Mouse (Mus musculus) intestine, embryonic 15.5 days (tissue): Measurements from ENCODE around the gene Ctdsp2. TPM values are rescaled to one million over a fixed set of nuclear protein-coding genes. Genes with fewer than 3 reads are reported as not detected.

Source experiments
- ATAC-seq: fragments of 200-750 bp; cut with Nextera tagmentation; 2 replicates; pipeline ENCODE4 v1.8.0; 2017; ENCODE audit warnings: moderate TSS enrichment, moderate library complexity
- H3K27ac ChIP-seq: fragments of 300-500 bp; sonication (generic); 2 replicates; pipeline ENCODE4 v1.5.1; 2015; ENCODE audit warnings: mild to moderate bottlenecking, inconsistent platforms
- H3K27me3 ChIP-seq: fragments of 300-500 bp; sonication (generic); replicated peaks from 2 replicates; pipeline ENCODE4 v1.6.1; 2015; ENCODE audit warnings: inconsistent platforms
- H3K36me3 ChIP-seq: fragments of 300-500 bp; sonication (generic); 2 replicates; pipeline ENCODE4 v1.6.1; 2015; ENCODE audit warnings: inconsistent platforms
- H3K4me1 ChIP-seq: fragments of 300-500 bp; sonication (generic); replicated peaks from 2 replicates; pipeline ENCODE4 v1.6.1; 2015; ENCODE audit warnings: inconsistent platforms
- H3K4me2 ChIP-seq: fragments of 300-500 bp; sonication (generic); replicated peaks from 2 replicates; pipeline ENCODE4 v1.6.1; 2015; ENCODE audit warnings: mild to moderate bottlenecking, inconsistent platforms
- H3K4me3 ChIP-seq: fragments of 300-500 bp; sonication (generic); replicated peaks from 2 replicates; pipeline ENCODE4 v1.5.1; 2015; ENCODE audit warnings: inconsistent platforms
- H3K9ac ChIP-seq: fragments of 300-500 bp; sonication (generic); 2 replicates; pipeline ENCODE4 v1.6.1; 2015; ENCODE audit warnings: inconsistent platforms
- H3K9me3 ChIP-seq: fragments of 300-500 bp; sonication (generic); 2 replicates; pipeline ENCODE4 v1.6.1; 2016; ENCODE audit warnings: inconsistent platforms
- WGBS: fragments of 180-500 bp; shearing (Covaris S2); methylation state at CpG from one replicate; pipeline ENCODE4 v1.1.7; 2015; 5-methylcytosine and 5-hydroxymethylcytosine counted together
- polyA plus RNA-seq: library from polyadenylated mRNA; unstranded; fragments of >200 nt; fragmentation: Nextera tagmentation; extraction: Ambion mirVana; gene quantifications from 2 replicates; pipeline ENCODE4 v1.2.1, GENCODE M21; 2015

The Ctdsp2 gene
- polyA plus RNA-seq, 1 experiment from 2014 or later = 53.6 TPM

DNA sequence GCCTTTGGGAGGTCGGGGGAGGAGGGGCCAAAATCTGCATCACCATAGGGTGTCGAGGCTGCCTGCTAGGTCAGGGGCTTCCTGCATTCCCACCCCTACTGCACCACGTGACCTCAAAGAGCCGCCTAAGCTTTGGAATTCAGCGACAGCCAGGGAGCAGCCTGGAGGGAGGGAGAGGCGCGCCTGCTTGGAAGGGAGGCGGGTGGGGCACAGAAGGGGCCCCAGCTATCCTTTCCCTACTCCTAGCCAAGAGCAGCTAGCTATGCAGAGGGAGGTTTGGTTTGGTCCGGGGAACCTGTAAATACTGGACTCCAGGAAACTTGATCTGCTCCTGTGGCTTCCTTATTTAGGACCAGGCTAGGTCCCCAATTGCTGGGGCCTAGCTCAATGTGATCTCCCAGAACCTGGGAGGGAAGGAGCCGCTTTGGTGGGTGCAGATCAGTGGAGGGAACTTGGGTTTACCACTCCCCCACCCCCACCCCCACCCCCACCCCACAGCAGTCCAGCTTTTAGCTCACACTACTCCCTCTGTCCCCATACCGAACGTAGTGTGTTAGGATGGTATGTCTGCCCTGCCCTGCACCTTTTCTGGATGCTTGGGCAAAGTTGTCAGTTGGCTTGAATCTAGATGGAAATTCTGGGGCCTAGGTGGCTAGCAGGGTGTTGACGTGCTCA is 6.3 kb upstream of the Ctdsp2 start:
- peak; percentile 90 for ATAC-seq
- H3K4me1 ChIP-seq = peaks cover 39% of the 10 kb centered on the region
- H3K4me2 ChIP-seq = peak overlapping the region; percentile 44
- H3K27ac ChIP-seq = peak overlapping the region; percentile 88
- no peak overlapping the region for H3K9ac ChIP-seq
- H3K27me3 ChIP-seq = no peaks in the 10 kb centered on the region
- 8% methylated on average over 13 of the region's 13 CpGs for WGBS
- H3K4me3 ChIP-seq = peak overlapping the region; percentile 3; the same call in 1 of the 2 replicates
- H3K36me3 ChIP-seq = no peaks in the 10 kb centered on the region
- no peaks in the 10 kb centered on the region for H3K9me3 ChIP-seq

GRCm38 (mm10) chr10:126972988-126973387 is 5.5 kb upstream of the Ctdsp2 start:
- Histone ChIP-seq H3K27ac (peak overlapping the region; percentile 88), H3K36me3 (no peaks in the 10 kb centered on the region), H3K4me3 (no peak overlapping the region), H3K27me3 (no peaks in the 10 kb centered on the region), H3K9me3 (no peaks in the 10 kb centered on the region), H3K4me2 (peak overlapping the region; percentile 44; the same call in 1 of the 2 replicates), H3K9ac (no peak overlapping the region), H3K4me1 (peaks cover 44% of the 10 kb centered on the region)
- WGBS = 22% methylated on average over 7 of the region's 7 CpGs
- ATAC-seq = peak; percentile 35

DNA sequence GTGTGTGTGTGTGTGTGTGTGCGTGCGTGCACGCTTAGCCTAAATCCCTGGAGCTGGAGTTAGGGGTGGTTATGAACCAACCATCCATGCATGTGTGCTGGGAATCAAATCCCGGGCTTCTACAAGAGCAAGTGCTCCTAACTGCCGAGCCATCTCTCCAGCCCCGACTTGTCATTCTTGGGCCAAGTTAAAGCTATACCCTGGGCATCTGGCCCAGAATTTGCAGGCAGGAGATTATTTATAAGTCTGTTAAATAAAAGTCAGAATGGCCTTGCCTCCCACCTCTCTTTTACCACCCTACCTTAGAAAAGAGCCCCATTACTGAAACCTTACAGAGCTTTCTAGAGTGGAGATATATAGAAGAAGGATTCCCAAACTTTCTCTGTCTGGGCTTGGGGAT is 2.8 kb upstream of the Ctdsp2 start:
- no peak overlapping the region for H3K4me3 ChIP-seq
- peaks cover 48% of the 10 kb centered on the region for H3K4me1 ChIP-seq
- no peaks in the 10 kb centered on the region for H3K9me3 ChIP-seq
- no peaks in the 10 kb centered on the region for H3K36me3 ChIP-seq
- no peaks in the 10 kb centered on the region for H3K27me3 ChIP-seq
- no peak overlapping the region; the same call in 1 of the 2 replicates for H3K27ac ChIP-seq
- H3K9ac ChIP-seq = no peak overlapping the region; the same call in 1 of the 2 replicates
- 84% methylated on average over 6 of the region's 6 CpGs for WGBS
- ATAC-seq = no peak
- H3K4me2 ChIP-seq = no peak overlapping the region

GRCm38 (mm10) chr10:126977076-126977475 is 1.4 kb upstream of the Ctdsp2 start:
- Histone ChIP-seq H3K27ac (0 out of 2 replicates have a peak overlapping the region, but pooled peaks have one; percentile 13), H3K4me2 (peak overlapping the region; percentile 15; the same call in 1 of the 2 replicates), H3K4me3 (no peak overlapping the region)

GRCm38 (mm10) chr10:126979121-126979635 is 661 bp downstream of the Ctdsp2 start:
- Histone ChIP-seq H3K27me3 (no peaks in the 10 kb centered on the region), H3K36me3 (no peaks in the 10 kb centered on the region), H3K27ac (peak overlapping the region; percentile 100), H3K4me2 (peak overlapping the region; percentile 88), H3K4me3 (peak overlapping the region; percentile 92), H3K9me3 (no peaks in the 10 kb centered on the region), H3K4me1 (peaks cover 56% of the 10 kb centered on the region), H3K9ac (peak overlapping the region; percentile 90)
- peak; percentile 7 for ATAC-seq
- under 1% methylated on average over 51 of the region's 62 CpGs for WGBS

More at GRCm38 (mm10) chr10:126977076-126977475, 1.4 kb upstream of the Ctdsp2 start:
- no peak overlapping the region for H3K9ac ChIP-seq
- H3K9me3 ChIP-seq = no peaks in the 10 kb centered on the region
- H3K36me3 ChIP-seq = no peaks in the 10 kb centered on the region
- peaks cover 49% of the 10 kb centered on the region for H3K4me1 ChIP-seq
- H3K27me3 ChIP-seq = no peaks in the 10 kb centered on the region
- no peak for ATAC-seq
- WGBS = 36% methylated on average over 4 of the region's 4 CpGs

- under 1% methylated on average over 55 of the region's 57 CpGs for WGBS
- no peak for ATAC-seq
These were observed 1.2 kb downstream of the Ctdsp2 start for GRCm38 (mm10) chr10:126979636-126980151.

GRCm38 (mm10) chr10:126980221-126980932 is 1.9 kb downstream of the Ctdsp2 start:
- Histone ChIP-seq H3K4me2 (peak overlapping the region; percentile 88), H3K27ac (peak overlapping the region; percentile 100), H3K36me3 (no peaks in the 10 kb centered on the region; the same call in 1 of the 2 replicates), H3K4me3 (peak overlapping the region; percentile 92), H3K9me3 (no peaks in the 10 kb centered on the region), H3K9ac (peak overlapping the region; percentile 90), H3K27me3 (no peaks in the 10 kb centered on the region), H3K4me1 (peaks cover 66% of the 10 kb centered on the region)
- no peak for ATAC-seq
- WGBS = 1% methylated on average over 16 of the region's 16 CpGs

More at GRCm38 (mm10) chr10:126979636-126980151, 1.2 kb downstream of the Ctdsp2 start:
- Histone ChIP-seq H3K9ac (peak overlapping the region; percentile 90), H3K9me3 (no peaks in the 10 kb centered on the region), H3K27me3 (no peaks in the 10 kb centered on the region), H3K4me3 (peak overlapping the region; percentile 92), H3K4me1 (peaks cover 60% of the 10 kb centered on the region), H3K4me2 (peak overlapping the region; percentile 88), H3K27ac (peak overlapping the region; percentile 100), H3K36me3 (no peaks in the 10 kb centered on the region; the same call in 1 of the 2 replicates)

GRCm38 (mm10) chr10:126980933-126981530 is 2.5 kb downstream of the Ctdsp2 start:
- Histone ChIP-seq H3K27me3 (no peaks in the 10 kb centered on the region), H3K9me3 (no peaks in the 10 kb centered on the region), H3K4me3 (peak overlapping the region; percentile 92), H3K4me1 (peaks cover 66% of the 10 kb centered on the region), H3K36me3 (no peaks in the 10 kb centered on the region; the same call in 1 of the 2 replicates), H3K27ac (peak overlapping the region; percentile 100), H3K9ac (peak overlapping the region; percentile 90), H3K4me2 (peak overlapping the region; percentile 88)
- 11% methylated on average over 11 of the region's 11 CpGs for WGBS
- no peak for ATAC-seq

- WGBS = 44% methylated on average over 3 of the region's 3 CpGs
- ATAC-seq = no peak
- Histone ChIP-seq H3K36me3 (no peaks in the 10 kb centered on the region; the same call in 1 of the 2 replicates), H3K27ac (no peak overlapping the region), H3K4me1 (peaks cover 69% of the 10 kb centered on the region), H3K9me3 (no peaks in the 10 kb centered on the region), H3K27me3 (no peaks in the 10 kb centered on the region), H3K4me2 (peak overlapping the region; percentile 88), H3K9ac (peak overlapping the region; percentile 90), H3K4me3 (peak overlapping the region; percentile 92)
These were observed 3.2 kb downstream of the Ctdsp2 start for GRCm38 (mm10) chr10:126981746-126982145.

DNA sequence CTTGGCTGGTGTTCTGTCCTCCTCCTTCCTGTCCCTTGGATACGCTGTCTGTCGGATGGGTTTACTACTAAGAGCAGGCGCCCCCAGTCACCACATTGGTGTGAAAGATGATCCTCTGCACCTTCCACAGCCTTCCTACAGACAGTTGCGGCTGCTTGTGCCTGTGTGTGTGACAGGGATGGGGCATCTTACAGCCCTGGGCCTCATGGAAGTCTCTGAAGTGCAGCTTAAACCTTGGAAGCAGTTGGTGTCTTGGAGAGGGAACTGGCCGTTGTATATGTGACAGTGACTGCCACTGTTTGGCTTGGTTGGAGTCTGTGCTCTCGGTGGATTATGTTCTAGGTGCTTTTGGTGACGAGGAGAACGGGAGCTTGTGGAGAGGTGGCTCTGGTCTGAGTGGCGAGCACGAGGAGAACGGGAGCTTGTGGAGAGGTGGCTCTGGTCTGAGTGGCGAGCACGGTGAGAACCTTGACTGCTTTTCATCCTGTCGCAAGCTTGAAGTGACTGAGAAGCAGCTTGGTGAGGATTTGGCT is 4.7 kb downstream of the Ctdsp2 start:
- H3K36me3 ChIP-seq = no peaks in the 10 kb centered on the region; the same call in 1 of the 2 replicates
- ATAC-seq = no peak
- H3K4me1 ChIP-seq = peaks cover 76% of the 10 kb centered on the region
- H3K4me3 ChIP-seq = peak overlapping the region; percentile 92
- H3K9me3 ChIP-seq = no peaks in the 10 kb centered on the region
- peak overlapping the region; percentile 88 for H3K4me2 ChIP-seq
- H3K9ac ChIP-seq = peak overlapping the region; percentile 33; the same call in 1 of the 2 replicates
- H3K27me3 ChIP-seq = no peaks in the 10 kb centered on the region
- peak overlapping the region; percentile 56 for H3K27ac ChIP-seq
- 30% methylated on average over 14 of the region's 14 CpGs for WGBS

DNA sequence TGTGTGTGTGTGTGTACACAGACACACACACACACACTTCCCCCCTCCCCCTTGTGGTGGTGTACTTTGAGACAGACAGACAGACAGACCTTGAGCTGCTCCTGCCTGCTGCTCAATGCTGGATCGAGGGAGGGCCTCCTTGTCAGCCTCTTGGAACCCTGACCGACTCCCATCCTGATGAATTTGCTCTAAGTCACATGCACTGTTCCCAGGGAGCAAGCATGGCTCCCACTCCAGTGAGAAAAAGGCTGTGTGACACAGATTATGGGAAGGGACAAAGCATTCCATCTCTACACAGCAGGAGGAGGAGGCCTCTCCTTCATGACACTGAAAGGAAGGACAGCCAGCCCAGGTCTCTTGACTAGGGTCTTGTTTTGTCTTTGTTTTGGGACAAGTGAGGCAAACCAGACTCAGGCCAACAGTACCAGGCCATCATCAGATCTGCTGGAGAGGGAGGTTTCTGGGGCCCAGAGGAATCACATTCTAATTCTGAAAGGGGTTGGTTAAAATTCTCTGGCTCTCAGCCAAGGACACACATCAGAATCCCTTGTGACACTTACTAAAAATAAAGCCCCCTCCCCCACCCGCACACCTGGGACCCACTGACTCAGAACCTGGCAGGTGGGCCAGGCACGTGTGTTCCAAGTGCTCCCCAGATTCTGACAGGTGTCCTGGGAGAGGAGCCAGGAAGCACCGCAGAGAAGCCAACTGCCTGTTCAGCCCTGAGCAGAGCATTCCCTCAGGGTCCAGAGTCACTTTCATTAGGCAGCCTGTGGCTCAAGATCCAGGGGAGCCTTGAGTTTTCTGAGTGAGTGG is 5.9 kb downstream of the Ctdsp2 start:
- H3K9ac ChIP-seq = peak overlapping the region; percentile 33
- peaks cover 83% of the 10 kb centered on the region for H3K4me1 ChIP-seq
- 20% methylated on average over 5 of the region's 5 CpGs for WGBS
- peak overlapping the region; percentile 35 for H3K4me2 ChIP-seq
- no peak for ATAC-seq
- no peak overlapping the region for H3K4me3 ChIP-seq
- peak overlapping the region; percentile 56 for H3K27ac ChIP-seq
- no peaks in the 10 kb centered on the region for H3K9me3 ChIP-seq
- H3K27me3 ChIP-seq = no peaks in the 10 kb centered on the region
- no peaks in the 10 kb centered on the region; the same call in 1 of the 2 replicates for H3K36me3 ChIP-seq
